Mouse (Mus musculus) intestine, postnatal 0 days (tissue): Measurements from ENCODE around the gene Zfyve28. TPM values are rescaled to one million over a fixed set of nuclear protein-coding genes. Genes with fewer than 3 reads are reported as not detected.

Source experiments
- ATAC-seq: fragments of 200-750 bp; cut with Nextera tagmentation; 2 replicates; pipeline ENCODE4 v1.8.0; 2017; ENCODE audit warnings: mild to moderate bottlenecking, moderate TSS enrichment, moderate library complexity
- H3K27ac ChIP-seq: fragments of 300-500 bp; sonication (generic); 2 replicates; pipeline ENCODE4 v1.5.1; 2014; ENCODE audit warnings: mild to moderate bottlenecking, low read depth, low read length, moderate library complexity
- H3K27me3 ChIP-seq: fragments of 300-500 bp; sonication (generic); replicated peaks from 2 replicates; pipeline ENCODE4 v1.6.1; 2014; ENCODE audit warnings: low read length, mixed read lengths; ENCODE audit not compliant: control insufficient read depth, insufficient read depth
- H3K36me3 ChIP-seq: fragments of 300-500 bp; sonication (generic); 2 replicates; pipeline ENCODE4 v1.6.1; 2014; ENCODE audit warnings: mild to moderate bottlenecking, moderate library complexity; ENCODE audit not compliant: control insufficient read depth, insufficient read depth
- H3K4me1 ChIP-seq: fragments of 300-500 bp; sonication (generic); replicated peaks from 2 replicates; pipeline ENCODE4 v1.6.1; 2014; ENCODE audit warnings: antibody characterized with exemption, low read length, mixed read lengths; ENCODE audit not compliant: control insufficient read depth, insufficient read depth
- H3K4me2 ChIP-seq: fragments of 300-500 bp; sonication (generic); replicated peaks from 2 replicates; pipeline ENCODE4 v1.6.1; 2014; ENCODE audit warnings: low read depth, mild to moderate bottlenecking, moderate library complexity
- H3K4me3 ChIP-seq: fragments of 300-500 bp; sonication (generic); 2 replicates; pipeline ENCODE4 v1.5.1; 2014; ENCODE audit warnings: low read depth, low read length
- H3K9ac ChIP-seq: fragments of 300-500 bp; sonication (generic); 2 replicates; pipeline ENCODE4 v1.6.1; 2014; ENCODE audit warnings: mild to moderate bottlenecking, low read depth, low read length
- H3K9me3 ChIP-seq: fragments of 300-500 bp; sonication (generic); 2 replicates; pipeline ENCODE4 v1.6.1; 2016; ENCODE audit warnings: mixed run types; ENCODE audit not compliant: control insufficient read depth
- CTCF ChIP-seq: sonication (generic); IDR thresholded peaks from 2 replicates; pipeline ENCODE4 v1.5.1; 2016; ENCODE audit warnings: low read depth, mild to moderate bottlenecking, control low read depth, antibody characterized with exemption, moderate library complexity
- WGBS: fragments of 180-500 bp; shearing (Covaris S2); extraction: QIAGEN DNeasy Blood & Tissue Kit; methylation state at CpG from one replicate; pipeline ENCODE4 v1.1.7; 2014; 5-methylcytosine and 5-hydroxymethylcytosine counted together
- polyA plus RNA-seq: library from polyadenylated mRNA; unstranded; fragments of >200 nt; fragmentation: Nextera tagmentation; extraction: Ambion mirVana; gene quantifications from 2 replicates; pipeline ENCODE4 v1.2.1, GENCODE M21; 2015

Gene Zfyve28
- polyA plus RNA-seq, 1 experiment from 2014 or later: 0.05 TPM

GRCm38 (mm10) chr5:34186961-34187391 is 101.3 kb downstream of the Zfyve28 start:
- peak overlapping the region; percentile 85 for H3K9ac ChIP-seq
- under 1% methylated on average over 40 of the region's 46 CpGs for WGBS
- no peak for TF ChIP-seq CTCF
- peak; percentile 22 for ATAC-seq
- peak overlapping the region; percentile 93 for H3K4me2 ChIP-seq
- peak overlapping the region; percentile 89 for H3K4me3 ChIP-seq
- no peaks in the 10 kb centered on the region for H3K9me3 ChIP-seq
- H3K4me1 ChIP-seq: peaks cover 7% of the 10 kb centered on the region
- H3K27me3 ChIP-seq: no peaks in the 10 kb centered on the region
- peak overlapping the region; percentile 91 for H3K27ac ChIP-seq
- peaks cover 7% of the 10 kb centered on the region; the same call in 1 of the 2 replicates for H3K36me3 ChIP-seq

- no peak for ATAC-seq
- Histone ChIP-seq H3K4me2 (peak overlapping the region; percentile 93), H3K27me3 (no peaks in the 10 kb centered on the region), H3K27ac (peak overlapping the region; percentile 91), H3K36me3 (peaks cover 7% of the 10 kb centered on the region; the same call in 1 of the 2 replicates), H3K4me1 (peaks cover 11% of the 10 kb centered on the region), H3K4me3 (peak overlapping the region; percentile 89), H3K9ac (peak overlapping the region; percentile 85), H3K9me3 (no peaks in the 10 kb centered on the region)
- 46% methylated on average over 2 of the region's 2 CpGs for WGBS
- TF ChIP-seq CTCF: no peak
These were observed 101.9 kb downstream of the Zfyve28 start for GRCm38 (mm10) chr5:34186391-34186790.

- no peak for TF ChIP-seq CTCF
- no peak overlapping the region for H3K27ac ChIP-seq
- peak overlapping the region; percentile 89; the same call in 1 of the 2 replicates for H3K4me3 ChIP-seq
- no peaks in the 10 kb centered on the region for H3K27me3 ChIP-seq
- peaks cover 11% of the 10 kb centered on the region for H3K4me1 ChIP-seq
- peaks cover 11% of the 10 kb centered on the region; the same call in 1 of the 2 replicates for H3K36me3 ChIP-seq
- H3K4me2 ChIP-seq: peak overlapping the region; percentile 93
- H3K9me3 ChIP-seq: no peaks in the 10 kb centered on the region
- H3K9ac ChIP-seq: 0 out of 2 replicates have a peak overlapping the region, but pooled peaks have one; percentile 85
- no peak for ATAC-seq
These were observed 102.5 kb downstream of the Zfyve28 start for GRCm38 (mm10) chr5:34185791-34186190.

- Histone ChIP-seq H3K27ac (no peak overlapping the region), H3K9me3 (no peaks in the 10 kb centered on the region), H3K9ac (no peak overlapping the region), H3K4me1 (peaks cover 11% of the 10 kb centered on the region), H3K4me3 (no peak overlapping the region), H3K27me3 (no peaks in the 10 kb centered on the region), H3K36me3 (peaks cover 14% of the 10 kb centered on the region), H3K4me2 (no peak overlapping the region)
- TF ChIP-seq CTCF: no peak
- 88% methylated on average over 1 of the region's 1 CpGs for WGBS
- no peak for ATAC-seq
These were observed 103.1 kb downstream of the Zfyve28 start for GRCm38 (mm10) chr5:34185051-34185580.

- no peak for TF ChIP-seq CTCF
- H3K9ac ChIP-seq: no peak overlapping the region
- WGBS: 99% methylated on average over 3 of the region's 3 CpGs
- H3K4me1 ChIP-seq: peaks cover 11% of the 10 kb centered on the region
- no peak for ATAC-seq
- H3K9me3 ChIP-seq: no peaks in the 10 kb centered on the region
- H3K4me2 ChIP-seq: no peak overlapping the region
- no peaks in the 10 kb centered on the region for H3K27me3 ChIP-seq
- no peak overlapping the region for H3K4me3 ChIP-seq
- H3K27ac ChIP-seq: no peak overlapping the region
- H3K36me3 ChIP-seq: peaks cover 19% of the 10 kb centered on the region
These were observed 104.3 kb downstream of the Zfyve28 start for GRCm38 (mm10) chr5:34183976-34184375.

GRCm38 (mm10) chr5:34183156-34183880 is 104.9 kb downstream of the Zfyve28 start:
- ATAC-seq: no peak
- TF ChIP-seq CTCF: no peak

More at GRCm38 (mm10) chr5:34183156-34183880, 104.9 kb downstream of the Zfyve28 start:
- Histone ChIP-seq H3K27me3 (no peaks in the 10 kb centered on the region), H3K4me1 (peaks cover 11% of the 10 kb centered on the region; the same call in 1 of the 2 replicates), H3K27ac (no peak overlapping the region), H3K9ac (no peak overlapping the region), H3K36me3 (peaks cover 26% of the 10 kb centered on the region), H3K9me3 (no peaks in the 10 kb centered on the region), H3K4me3 (no peak overlapping the region), H3K4me2 (no peak overlapping the region)
- WGBS: 76% methylated on average over 5 of the region's 5 CpGs
